ENCODE assay signal across 7 mouse cellular contexts in genomic region chr17:26200831-26201705, GRCm38 (mm10). TPM values are rescaled to one million over a fixed set of nuclear protein-coding genes. Genes with fewer than 3 reads are reported as not detected.
DNase-seq lines count a peak whose midpoint lies in the region; ATAC-seq and TF ChIP-seq lines count a peak whose summit lies in the region.

No protein-coding gene starts in this region.

- H3K4me2 ChIP-seq in forebrain, postnatal 0 days (ENCODE audit: low read depth) = peak overlapping the region; percentile 94
- H3K4me2 ChIP-seq in liver, embryonic 13.5 days = peak overlapping the region; percentile 98

- no peak overlapping the region for H3K27ac ChIP-seq in forebrain, postnatal 0 days (ENCODE audit: low read depth, low read length)
- peak overlapping the region; percentile 67 for H3K27ac ChIP-seq in liver, embryonic 13.5 days
- no peak overlapping the region for H3K27ac ChIP-seq in olfactory bulb, adult 2 months (ENCODE audit: insufficient read depth, low read depth, low read length)

- peak overlapping the region; percentile 67 for H3K9ac ChIP-seq in forebrain, postnatal 0 days
- H3K9ac ChIP-seq in liver, embryonic 13.5 days = peak overlapping the region; percentile 81

- DNase-seq in lung, adult 18-20 months = peak; percentile 19 to 57
- no peak for DNase-seq in lung, postnatal 14 days
- peak; percentile 44 for DNase-seq in brain, adult 2 months (ENCODE audit: low read depth, low spot score)
- peak; percentile 43 for DNase-seq in forebrain, postnatal 0 days
- DNase-seq in liver, embryonic 13.5 days = peak; percentile 57
- no peak for DNase-seq in ovary, adult 18-20 months (ENCODE audit: low spot score)

- no peak for TF ChIP-seq CTCF in forebrain, postnatal 0 days (IDR thresholded peaks at IDR 0.05; ENCODE audit: low read depth)
- no peak for TF ChIP-seq CTCF in olfactory bulb, adult 2 months (IDR thresholded peaks at IDR 0.05; ENCODE audit: insufficient read depth, low read depth, low read length)

- no peaks in the 10 kb centered on the region for H3K9me3 ChIP-seq in forebrain, postnatal 0 days (ENCODE audit: low read length)
- H3K9me3 ChIP-seq in liver, embryonic 13.5 days (replicated peaks) = no peaks in the 10 kb centered on the region

- peak; percentile 76 for ATAC-seq in forebrain, postnatal 0 days
- peak; percentile 78 for ATAC-seq in liver, embryonic 13.5 days (ENCODE audit: low read depth)

- WGBS in forebrain, postnatal 0 days = 2% methylated on average over 74 of the region's 92 CpGs
- 1% methylated on average over 85 of the region's 92 CpGs for WGBS in liver, embryonic 13.5 days (ENCODE audit: insufficient replicate concordance)
- 7% methylated on average over 92 of the region's 92 CpGs for WGBS in olfactory bulb, adult 2 months

- TF ChIP-seq POLR2A in olfactory bulb, adult 2 months (IDR thresholded peaks at IDR 0.05; ENCODE audit: insufficient read depth, low read depth, low read length) = no peak

- peak overlapping the region; percentile 57 for H3K4me3 ChIP-seq in forebrain, postnatal 0 days (ENCODE audit: low read depth, low read length)
- peak overlapping the region; percentile 71 for H3K4me3 ChIP-seq in liver, embryonic 13.5 days (replicated peaks)
- H3K4me3 ChIP-seq in olfactory bulb, adult 2 months (ENCODE audit: insufficient read depth, low read depth, low read length) = peak overlapping the region; percentile 61

- peaks cover 19% of the 10 kb centered on the region for H3K27me3 ChIP-seq in forebrain, postnatal 0 days (ENCODE audit: insufficient read depth, low read length)
- peaks cover 68% of the 10 kb centered on the region for H3K27me3 ChIP-seq in liver, embryonic 13.5 days

- H3K4me1 ChIP-seq in forebrain, postnatal 0 days (ENCODE audit: insufficient read depth) = peaks cover 12% of the 10 kb centered on the region
- H3K4me1 ChIP-seq in liver, embryonic 13.5 days (replicated peaks) = peaks cover 83% of the 10 kb centered on the region
- peaks cover 18% of the 10 kb centered on the region for H3K4me1 ChIP-seq in olfactory bulb, adult 2 months (ENCODE audit: control insufficient read depth, insufficient read depth, low read length)

- peaks cover 19% of the 10 kb centered on the region for H3K36me3 ChIP-seq in forebrain, postnatal 0 days (ENCODE audit: insufficient read depth)
- H3K36me3 ChIP-seq in liver, embryonic 13.5 days = peaks cover 22% of the 10 kb centered on the region

RNA-seq across cellular contexts. Expression of gene Rgs11, which starts 1.7 kb away (rescaled TPM):
- total RNA-seq in forebrain, postnatal 0 days (2014; rRNA removed) = 17.1 and 28.3 TPM in 2 replicates
- polyA plus RNA-seq in forebrain, postnatal 0 days (2015; fragmentation: Nextera tagmentation; extraction: Ambion mirVana) = 7.9 and 12.5 TPM in 2 replicates
- polyA plus RNA-seq in liver, embryonic 13.5 days (2015; fragmentation: Nextera tagmentation; extraction: Ambion mirVana) = 0.30 and 0.48 TPM in 2 replicates
- not detected in 2 replicates for polyA plus RNA-seq in olfactory bulb, adult 2 months (2012; ENCODE audit: insufficient read depth, insufficient read length, low replicate concordance, missing spikeins)

RNA-seq across cellular contexts. Expression of gene Pdia2, which starts 2.2 kb away (rescaled TPM):
- total RNA-seq in forebrain, postnatal 0 days (2014; rRNA removed) = not detected in 2 replicates
- polyA plus RNA-seq in forebrain, postnatal 0 days (2015; fragmentation: Nextera tagmentation; extraction: Ambion mirVana) = not detected in 2 replicates
- polyA plus RNA-seq in liver, embryonic 13.5 days (2015; fragmentation: Nextera tagmentation; extraction: Ambion mirVana) = 72.7 and 75.6 TPM in 2 replicates
- polyA plus RNA-seq in olfactory bulb, adult 2 months (2012; ENCODE audit: insufficient read depth, insufficient read length, low replicate concordance, missing spikeins) = not detected in 2 replicates

RNA-seq across cellular contexts. Expression of gene Arhgdig, which starts 6.5 kb away (rescaled TPM):
- total RNA-seq in forebrain, postnatal 0 days (2014; rRNA removed) = 140 and 171 TPM in 2 replicates
- polyA plus RNA-seq in forebrain, postnatal 0 days (2015; fragmentation: Nextera tagmentation; extraction: Ambion mirVana) = 230 and 243 TPM in 2 replicates
- 15.9 and 21.7 TPM in 2 replicates for polyA plus RNA-seq in liver, embryonic 13.5 days (2015; fragmentation: Nextera tagmentation; extraction: Ambion mirVana)
- not detected in 2 replicates for polyA plus RNA-seq in olfactory bulb, adult 2 months (2012; ENCODE audit: insufficient read depth, insufficient read length, low replicate concordance, missing spikeins)

RNA-seq across cellular contexts. Expression of gene Fam234a, which starts 43.0 kb away (rescaled TPM):
- 18.3 and 20.1 TPM in 2 replicates for total RNA-seq in forebrain, postnatal 0 days (2014; rRNA removed)
- polyA plus RNA-seq in forebrain, postnatal 0 days (2015; fragmentation: Nextera tagmentation; extraction: Ambion mirVana) = 22.7 and 28.9 TPM in 2 replicates
- 11.9 and 12.0 TPM in 2 replicates for polyA plus RNA-seq in liver, embryonic 13.5 days (2015; fragmentation: Nextera tagmentation; extraction: Ambion mirVana)
- not detected in 2 replicates for polyA plus RNA-seq in olfactory bulb, adult 2 months (2012; ENCODE audit: insufficient read depth, insufficient read length, low replicate concordance, missing spikeins)

RNA-seq across cellular contexts. Expression of gene Luc7l, which starts 51.6 kb away (rescaled TPM):
- total RNA-seq in forebrain, postnatal 0 days (2014; rRNA removed) = 101 and 120 TPM in 2 replicates
- 70.2 and 88.4 TPM in 2 replicates for polyA plus RNA-seq in forebrain, postnatal 0 days (2015; fragmentation: Nextera tagmentation; extraction: Ambion mirVana)
- polyA plus RNA-seq in liver, embryonic 13.5 days (2015; fragmentation: Nextera tagmentation; extraction: Ambion mirVana) = 40.8 and 50.9 TPM in 2 replicates
- polyA plus RNA-seq in olfactory bulb, adult 2 months (2012; ENCODE audit: insufficient read depth, insufficient read length, low replicate concordance, missing spikeins) = not detected in 2 replicates

Comparison
In these comparisons a context has a peak if more than half of its experiments do, and no peak if none do; other contexts are left out.
1. DNase-seq: peak in lung, adult 18-20 months (2 of 2), brain, adult 2 months (single experiment), forebrain, postnatal 0 days (single experiment) and liver, embryonic 13.5 days (single experiment); none in lung, postnatal 14 days (single experiment) and ovary, adult 18-20 months (single experiment).
2. RNA of gene Pdia2, which starts 2.2 kb away (polyA plus RNA-seq): 72.7 to 75.6 TPM in liver, embryonic 13.5 days; not detected in forebrain, postnatal 0 days and not detected in olfactory bulb, adult 2 months; every median in the first group is over 10 times any median in the second.
3. RNA of gene Arhgdig, which starts 6.5 kb away (polyA plus RNA-seq): 230 to 243 TPM in forebrain, postnatal 0 days and 15.9 to 21.7 TPM in liver, embryonic 13.5 days; not detected in olfactory bulb, adult 2 months; every median in the first group is over 10 times any median in the second.
4. Peak in every context shown above with its lines, with median percentiles within 50 percentile points of each other: H3K4me3 ChIP-seq.